Mouse (Mus musculus): Measurements from ENCODE around the gene Hs3st2. TPM values are rescaled to one million over a fixed set of nuclear protein-coding genes. Genes with fewer than 3 reads are reported as not detected.

Gene Hs3st2
- total RNA-seq, 2 experiments from 2014 or later, result 10.6 to 11.2 TPM

GRCm38 (mm10) chr7:121458075-121458474 lies 66.4 kb downstream of the Hs3st2 start:
- DNase-seq, result no peak

GRCm38 (mm10) chr7:121460626-121461025 lies 69.0 kb downstream of the Hs3st2 start:
- DNase-seq, result no peak

GRCm38 (mm10) chr7:121464441-121464840 lies 72.8 kb downstream of the Hs3st2 start:
- no peak for DNase-seq

GRCm38 (mm10) chr7:121465111-121465510 lies 73.5 kb downstream of the Hs3st2 start:
- DNase-seq, result no peak

- no peak for DNase-seq
Observed at GRCm38 (mm10) chr7:121466331-121466730, 74.7 kb downstream of the Hs3st2 start.

GRCm38 (mm10) chr7:121469435-121469834 lies 77.8 kb downstream of the Hs3st2 start:
- DNase-seq, result no peak

- DNase-seq, result no peak
Observed at GRCm38 (mm10) chr7:121478302-121478701, 86.6 kb downstream of the Hs3st2 start.

GRCm38 (mm10) chr7:121480106-121480505 lies 88.4 kb downstream of the Hs3st2 start:
- no peak for DNase-seq

GRCm38 (mm10) chr7:121484590-121484989 lies 92.9 kb downstream of the Hs3st2 start:
- DNase-seq, result no peak

- peak; percentile 17 to 32 for DNase-seq
Observed at GRCm38 (mm10) chr7:121485266-121485665, 93.6 kb downstream of the Hs3st2 start.

- DNase-seq, result peak; percentile 17 to 29
Observed at GRCm38 (mm10) chr7:121487291-121487690, 95.6 kb downstream of the Hs3st2 start.

GRCm38 (mm10) chr7:121489401-121489800 lies 97.7 kb downstream of the Hs3st2 start:
- DNase-seq, result no peak

- DNase-seq, result no peak
Observed at GRCm38 (mm10) chr7:121491455-121492005, 99.9 kb downstream of the Hs3st2 start.

GRCm38 (mm10) chr7:121500516-121500915 lies 108.9 kb downstream of the Hs3st2 start:
- no peak for DNase-seq

- DNase-seq, result peak in 1 of 2 experiments; percentile 23
Observed at GRCm38 (mm10) chr7:121501666-121502065, 110.0 kb downstream of the Hs3st2 start.

GRCm38 (mm10) chr7:121516727-121517126 lies 125.1 kb downstream of the Hs3st2 start:
- DNase-seq, result no peak

GRCm38 (mm10) chr7:121517165-121517591 lies 125.5 kb downstream of the Hs3st2 start:
- DNase-seq, result peak in 1 of 2 experiments; percentile 13

GRCm38 (mm10) chr7:121522125-121522524 lies 130.5 kb downstream of the Hs3st2 start:
- DNase-seq, result no peak

- no peak for DNase-seq
Observed at GRCm38 (mm10) chr7:121529023-121529422, 137.4 kb downstream of the Hs3st2 start.

- DNase-seq, result no peak
Observed at GRCm38 (mm10) chr7:121533639-121534038, 142.0 kb downstream of the Hs3st2 start.

GRCm38 (mm10) chr7:121534386-121534785 lies 142.7 kb downstream of the Hs3st2 start:
- DNase-seq, result peak; percentile 13 to 19

- DNase-seq, result no peak
Observed at GRCm38 (mm10) chr7:121535987-121536386, 144.3 kb downstream of the Hs3st2 start.

- peak; percentile 70 to 77 for DNase-seq
Observed at GRCm38 (mm10) chr7:121539405-121540275, 148.0 kb downstream of the Hs3st2 start.

GRCm38 (mm10) chr7:121542458-121542857 lies 150.8 kb downstream of the Hs3st2 start:
- DNase-seq, result no peak

All from layer of hippocampus, postnatal 36 days (tissue).